Mouse (Mus musculus): Measurements from ENCODE around the gene Hhat. TPM values are rescaled to one million over a fixed set of nuclear protein-coding genes. Genes with fewer than 3 reads are reported as not detected.

Hhat gene
- polyA plus RNA-seq, 1 experiment from 2014 or later: 9.0 TPM

DNA sequence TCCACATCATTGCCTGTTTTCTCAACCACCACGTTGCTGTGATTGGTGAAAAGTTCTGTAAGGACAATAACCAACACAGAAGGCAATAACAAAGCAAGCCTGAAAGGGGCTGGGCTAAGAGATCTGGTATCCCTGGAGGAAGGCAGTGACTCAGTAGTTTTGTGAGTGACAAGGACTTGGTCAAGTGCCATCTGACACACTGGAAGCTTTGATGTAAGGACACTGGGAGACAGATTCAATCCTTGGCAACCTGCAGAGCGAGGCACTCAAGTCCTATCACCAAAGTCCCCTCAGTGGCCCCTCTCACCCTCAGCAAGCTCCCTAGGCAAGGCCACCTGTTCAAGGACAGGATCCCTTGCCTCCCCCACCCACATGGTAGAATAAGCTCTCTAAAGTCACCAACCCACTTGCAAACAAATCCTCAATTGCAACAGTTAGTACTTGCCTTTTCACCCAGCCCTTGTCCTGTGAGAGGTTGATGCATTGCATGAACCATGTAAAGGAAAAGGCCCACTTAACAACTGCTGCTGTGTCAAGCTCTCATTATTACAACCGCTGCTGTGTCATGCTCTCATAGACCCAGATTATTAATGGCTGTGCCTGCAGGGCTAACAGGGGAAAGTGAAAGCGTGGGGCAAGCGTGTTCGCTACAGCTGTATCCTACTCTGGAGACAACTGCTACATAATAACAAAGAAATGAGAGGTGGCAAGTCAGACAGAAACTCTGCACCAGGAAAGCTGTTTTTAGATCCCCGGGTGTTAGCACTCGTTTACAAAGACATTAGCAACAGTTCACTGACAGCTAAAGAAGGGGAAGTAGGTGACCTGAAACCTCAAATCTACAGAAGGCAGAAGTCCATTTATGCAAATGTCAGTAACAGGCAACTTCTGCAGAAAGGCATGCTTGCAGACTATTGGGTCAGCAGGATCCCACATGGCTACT is 18.1 kb downstream of the Hhat start:
- Histone ChIP-seq H3K36me3 (no peaks in the 10 kb centered on the region), H3K4me1 (peaks cover 22% of the 10 kb centered on the region), H3K27ac (no peak overlapping the region), H3K4me3 (no peak overlapping the region), H3K27me3 (no peaks in the 10 kb centered on the region), H3K9ac (no peak overlapping the region), H3K9me3 (no peaks in the 10 kb centered on the region), H3K4me2 (no peak overlapping the region)
- WGBS: 59% methylated on average over 8 of the region's 8 CpGs
- no peak for ATAC-seq (ENCODE audit: insufficient number of reproducible peaks, insufficient read depth, low FRiP score, low TSS enrichment, low read depth)

DNA sequence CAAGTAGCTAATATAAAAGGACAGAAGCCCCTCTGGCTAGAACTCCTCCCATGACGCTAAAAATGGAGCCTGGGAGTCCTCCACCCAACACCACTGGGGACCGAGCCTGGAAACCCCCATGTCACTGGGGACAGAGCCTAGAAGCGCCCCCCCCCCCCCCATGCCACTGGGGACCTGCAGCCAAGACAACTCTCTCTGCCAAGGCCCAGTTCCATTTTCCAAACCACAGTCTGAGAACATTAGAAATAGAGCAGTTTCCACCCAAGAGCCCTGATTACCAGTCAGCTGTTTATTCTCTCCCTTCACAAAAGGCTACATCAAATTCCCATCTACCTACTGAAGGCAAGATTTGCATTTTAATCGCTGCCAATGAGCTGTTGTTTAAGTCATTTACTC is 21.0 kb downstream of the Hhat start:
- WGBS: 58% methylated on average over 4 of the region's 4 CpGs
- Histone ChIP-seq H3K4me1 (0 out of 2 replicates have a peak, but pooled peaks cover 12% of the 10 kb centered on the region), H3K27ac (no peak overlapping the region), H3K9ac (no peak overlapping the region), H3K4me2 (no peak overlapping the region), H3K4me3 (no peak overlapping the region), H3K36me3 (no peaks in the 10 kb centered on the region), H3K27me3 (no peaks in the 10 kb centered on the region), H3K9me3 (no peaks in the 10 kb centered on the region)
- ATAC-seq (ENCODE audit: insufficient number of reproducible peaks, insufficient read depth, low FRiP score, low TSS enrichment, low read depth): no peak

DNA sequence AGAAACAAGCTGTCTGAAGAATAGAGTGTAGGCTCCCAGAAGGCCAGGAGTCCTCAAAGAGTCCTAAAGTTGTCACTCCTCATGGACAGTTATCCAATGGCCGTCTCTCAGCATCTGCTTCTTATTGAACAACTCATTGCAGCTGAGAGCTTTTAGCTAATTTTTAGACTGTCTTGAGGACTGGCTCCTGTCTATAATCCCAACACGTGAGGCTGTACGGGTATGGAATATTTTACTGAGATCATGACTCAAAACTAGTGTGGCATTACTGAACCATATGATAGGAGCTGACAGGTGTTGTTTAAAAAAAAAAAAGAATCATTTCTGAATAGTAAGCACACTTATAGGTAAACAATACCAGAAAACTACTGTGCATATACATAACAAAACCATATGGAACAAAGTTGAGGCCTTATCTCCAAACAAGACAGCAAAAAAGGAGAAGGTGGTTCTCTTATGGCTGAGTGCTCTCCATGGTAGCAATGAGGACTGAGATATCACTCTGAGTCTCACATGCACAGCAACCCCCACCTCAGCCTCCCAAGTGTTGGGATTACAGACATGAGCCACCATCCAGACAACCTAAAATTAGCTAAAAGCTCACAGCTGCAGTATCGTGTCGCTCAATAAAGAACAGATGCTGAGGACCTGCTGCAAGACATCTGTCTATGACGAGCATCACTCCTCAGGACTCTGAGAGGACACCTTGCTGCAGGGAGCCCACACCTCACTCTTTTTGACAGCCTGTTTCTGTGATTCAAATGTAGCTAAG is 21.6 kb downstream of the Hhat start:
- Histone ChIP-seq H3K4me1 (0 out of 2 replicates have a peak, but pooled peaks cover 12% of the 10 kb centered on the region), H3K9ac (no peak overlapping the region), H3K36me3 (no peaks in the 10 kb centered on the region), H3K27me3 (no peaks in the 10 kb centered on the region), H3K4me2 (no peak overlapping the region), H3K27ac (no peak overlapping the region), H3K9me3 (no peaks in the 10 kb centered on the region), H3K4me3 (no peak overlapping the region)
- ATAC-seq (ENCODE audit: insufficient number of reproducible peaks, insufficient read depth, low FRiP score, low TSS enrichment, low read depth): no peak
- 42% methylated on average over 6 of the region's 6 CpGs for WGBS

DNA sequence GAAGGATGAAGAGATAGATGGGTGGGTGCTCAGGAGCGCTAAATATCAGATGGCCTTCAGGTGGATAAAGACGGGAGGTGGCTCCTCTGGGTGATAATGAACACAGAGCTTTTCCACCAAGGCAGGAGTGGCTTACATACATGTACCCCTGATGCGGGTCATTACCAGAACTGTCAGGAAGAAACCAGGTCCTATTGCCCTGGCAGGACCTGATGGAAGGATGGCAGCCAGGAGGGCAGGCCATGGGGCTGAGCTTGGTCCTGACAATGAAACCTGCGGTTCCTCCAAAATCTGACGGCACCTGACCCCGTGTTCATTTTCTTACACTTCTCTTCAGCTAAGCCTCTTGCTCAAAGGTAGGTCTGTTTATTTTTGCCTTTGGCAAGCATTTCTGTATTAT is 24.8 kb downstream of the Hhat start:
- H3K4me1 ChIP-seq: 0 out of 2 replicates have a peak, but pooled peaks cover 8% of the 10 kb centered on the region
- no peak overlapping the region for H3K9ac ChIP-seq
- WGBS: 71% methylated on average over 6 of the region's 6 CpGs
- H3K36me3 ChIP-seq: no peaks in the 10 kb centered on the region
- no peak overlapping the region for H3K27ac ChIP-seq
- H3K9me3 ChIP-seq: no peaks in the 10 kb centered on the region
- no peak overlapping the region for H3K4me2 ChIP-seq
- ATAC-seq (ENCODE audit: insufficient number of reproducible peaks, insufficient read depth, low FRiP score, low TSS enrichment, low read depth): no peak
- no peak overlapping the region for H3K4me3 ChIP-seq
- H3K27me3 ChIP-seq: no peaks in the 10 kb centered on the region

DNA sequence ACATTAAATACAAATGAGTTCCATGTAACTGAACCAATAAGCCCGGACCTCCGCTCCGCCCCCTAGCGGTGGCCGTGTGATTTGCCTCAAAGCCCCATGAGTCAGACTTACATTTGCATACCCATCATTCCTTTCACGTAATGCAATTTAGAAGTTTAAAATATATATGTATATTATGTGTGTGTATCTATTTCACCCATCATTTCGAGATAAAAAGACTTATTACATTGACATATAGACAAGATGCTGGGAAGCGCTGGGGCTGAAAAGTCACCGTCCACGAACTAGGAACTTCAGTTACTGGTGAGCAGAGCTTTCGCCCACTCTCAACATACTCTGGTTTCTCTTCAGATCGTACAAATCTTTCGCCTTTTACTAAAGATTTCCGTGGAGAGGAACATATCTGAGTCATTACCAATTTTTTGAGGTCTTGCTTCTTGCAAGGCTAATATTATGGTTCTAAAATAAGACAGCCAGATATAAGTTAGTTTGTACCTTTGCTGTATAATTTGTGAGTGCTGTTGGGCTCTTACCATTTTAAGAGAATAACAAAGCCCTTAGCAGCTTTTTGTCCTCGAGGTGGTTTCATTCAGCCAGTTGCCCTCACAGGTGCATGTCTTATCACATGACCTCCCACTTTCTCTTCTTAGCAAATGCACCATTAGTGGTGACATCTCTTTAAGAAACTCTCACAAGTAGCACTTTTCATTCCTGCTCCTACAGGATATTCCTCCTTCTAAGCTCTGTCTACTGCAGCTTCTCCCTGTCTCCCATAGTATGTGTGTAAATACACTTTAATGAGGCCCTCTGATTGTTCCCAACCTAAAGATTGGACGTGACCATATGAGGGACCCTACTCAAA is 25.6 kb downstream of the Hhat start:
- H3K4me3 ChIP-seq: no peak overlapping the region
- no peak overlapping the region for H3K4me2 ChIP-seq
- WGBS: 8% methylated on average over 16 of the region's 16 CpGs
- no peak overlapping the region for H3K9ac ChIP-seq
- no peaks in the 10 kb centered on the region for H3K36me3 ChIP-seq
- 0 out of 2 replicates have a peak, but pooled peaks cover 8% of the 10 kb centered on the region for H3K4me1 ChIP-seq
- ATAC-seq (ENCODE audit: insufficient number of reproducible peaks, insufficient read depth, low FRiP score, low TSS enrichment, low read depth): no peak
- no peak overlapping the region for H3K27ac ChIP-seq
- H3K9me3 ChIP-seq: no peaks in the 10 kb centered on the region
- no peaks in the 10 kb centered on the region for H3K27me3 ChIP-seq

DNA sequence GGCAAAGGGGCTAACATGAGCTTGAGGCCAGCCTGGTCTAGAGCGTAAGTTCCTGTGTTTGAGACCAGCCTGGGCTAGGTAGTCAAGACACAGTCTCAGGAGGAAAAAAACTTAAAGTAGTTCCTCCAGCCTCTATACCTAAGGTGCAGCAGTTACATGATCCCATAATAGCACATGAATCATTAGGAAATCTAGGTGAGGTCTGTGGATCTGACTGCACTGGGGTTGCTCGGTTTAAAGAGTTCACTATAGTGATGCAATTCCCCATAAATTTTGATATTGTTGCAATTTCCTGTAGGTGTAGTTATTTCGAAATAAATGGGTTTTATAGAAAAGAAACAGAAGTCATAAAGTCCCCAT is 26.2 kb downstream of the Hhat start:
- no peaks in the 10 kb centered on the region for H3K27me3 ChIP-seq
- H3K4me1 ChIP-seq: 0 out of 2 replicates have a peak, but pooled peaks cover 4% of the 10 kb centered on the region
- no peaks in the 10 kb centered on the region for H3K9me3 ChIP-seq
- H3K9ac ChIP-seq: no peak overlapping the region
- WGBS: 61% methylated on average over 3 of the region's 3 CpGs
- H3K4me2 ChIP-seq: no peak overlapping the region
- H3K36me3 ChIP-seq: 0 out of 2 replicates have a peak, but pooled peaks cover 2% of the 10 kb centered on the region
- no peak overlapping the region for H3K27ac ChIP-seq
- no peak overlapping the region for H3K4me3 ChIP-seq
- ATAC-seq (ENCODE audit: insufficient number of reproducible peaks, insufficient read depth, low FRiP score, low TSS enrichment, low read depth): no peak

DNA sequence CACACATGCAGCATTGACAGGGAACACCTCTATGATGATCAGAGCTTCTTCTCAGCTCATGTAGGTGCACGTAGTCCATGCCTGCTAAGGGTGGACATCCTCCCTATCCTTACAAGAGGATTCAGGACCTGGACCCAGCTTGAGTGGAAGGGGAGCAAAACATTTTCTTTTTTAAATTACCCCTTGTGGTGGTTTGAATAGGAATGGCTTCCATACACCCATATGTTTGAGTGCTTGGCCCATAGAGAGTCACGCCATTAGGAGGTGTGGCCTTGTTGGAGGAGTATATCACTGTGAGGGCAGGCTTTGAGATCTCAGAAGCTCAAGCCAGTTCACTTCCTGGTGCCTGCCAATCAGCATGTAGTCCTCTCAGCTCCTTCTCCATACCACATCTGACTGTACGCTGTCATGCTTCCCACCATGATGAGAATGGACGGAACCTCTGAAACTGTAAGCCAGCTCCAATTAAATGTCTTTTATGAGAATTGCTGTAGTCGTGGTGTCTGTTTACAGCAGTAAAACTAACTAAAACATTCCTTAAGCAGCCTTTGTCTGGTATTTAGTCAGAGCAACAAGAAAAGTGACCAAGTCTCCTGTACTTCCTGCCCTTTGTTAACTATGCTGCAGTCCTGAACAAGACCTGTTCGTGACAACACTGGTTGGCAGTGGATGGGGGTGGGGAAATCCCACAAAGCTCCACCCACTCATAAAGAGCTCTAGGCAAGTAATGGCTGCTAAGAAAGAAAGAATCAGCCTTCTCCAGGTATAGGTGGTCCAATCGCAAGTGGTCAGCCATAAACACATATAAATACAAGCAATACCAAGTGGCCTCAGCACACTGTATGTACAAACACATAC is 28.4 kb downstream of the Hhat start:
- Histone ChIP-seq H3K4me1 (no peaks in the 10 kb centered on the region), H3K9ac (no peak overlapping the region), H3K27ac (no peak overlapping the region), H3K36me3 (peaks cover 2% of the 10 kb centered on the region; the same call in 1 of the 2 replicates), H3K4me3 (no peak overlapping the region), H3K27me3 (no peaks in the 10 kb centered on the region), H3K9me3 (no peaks in the 10 kb centered on the region), H3K4me2 (no peak overlapping the region)
- no peak for ATAC-seq (ENCODE audit: insufficient number of reproducible peaks, insufficient read depth, low FRiP score, low TSS enrichment, low read depth)
- WGBS: 69% methylated on average over 7 of the region's 7 CpGs

DNA sequence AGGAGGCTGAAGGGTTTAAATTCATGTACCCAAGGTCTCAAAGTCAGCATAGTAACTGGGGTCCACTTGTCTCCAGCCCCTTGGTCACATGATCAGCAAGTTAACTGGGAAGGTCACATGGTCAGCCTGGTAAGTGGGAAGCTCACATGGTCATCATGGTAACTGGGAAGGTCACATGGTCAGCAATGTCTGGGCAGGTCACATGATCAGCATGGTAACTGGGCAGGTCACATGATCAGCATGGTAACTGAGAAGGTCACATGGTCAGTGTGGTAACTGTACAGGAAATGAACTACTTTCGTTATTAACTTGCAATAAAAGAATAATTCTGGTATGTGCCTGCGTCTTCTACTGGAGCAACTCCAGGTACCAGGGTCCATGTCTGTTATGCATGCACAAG is 29.1 kb downstream of the Hhat start:
- Histone ChIP-seq H3K36me3 (peaks cover 2% of the 10 kb centered on the region; the same call in 1 of the 2 replicates), H3K27me3 (no peaks in the 10 kb centered on the region), H3K9me3 (no peaks in the 10 kb centered on the region), H3K4me1 (no peaks in the 10 kb centered on the region), H3K9ac (no peak overlapping the region), H3K4me2 (no peak overlapping the region), H3K27ac (no peak overlapping the region), H3K4me3 (no peak overlapping the region)
- no peak for ATAC-seq (ENCODE audit: insufficient number of reproducible peaks, insufficient read depth, low FRiP score, low TSS enrichment, low read depth)
- 95% methylated on average over 2 of the region's 2 CpGs for WGBS

DNA sequence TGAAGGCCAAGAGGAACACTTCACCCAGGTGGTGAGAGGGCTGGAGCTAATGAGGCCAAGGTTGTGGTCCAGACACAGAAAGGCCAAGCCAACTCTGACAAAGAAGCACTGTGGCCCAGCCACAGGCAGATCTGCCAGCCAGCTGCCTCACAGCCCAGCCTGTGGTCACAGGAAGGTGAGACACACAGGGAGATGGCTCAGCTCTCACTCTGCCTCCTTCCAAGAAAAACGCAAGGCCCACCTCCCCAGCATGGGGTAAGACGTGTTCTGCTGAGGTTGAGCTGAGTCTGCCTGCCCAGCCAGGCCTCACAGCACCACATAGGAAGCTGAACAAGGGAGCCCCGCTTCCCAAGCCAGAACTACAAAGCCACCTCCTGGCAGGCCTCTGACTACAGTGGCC is 34.5 kb downstream of the Hhat start:
- ATAC-seq (ENCODE audit: insufficient number of reproducible peaks, insufficient read depth, low FRiP score, low TSS enrichment, low read depth): no peak
- 0 out of 2 replicates have a peak overlapping the region, but pooled peaks have one; percentile 36 for H3K9ac ChIP-seq
- WGBS: 56% methylated on average over 3 of the region's 3 CpGs

DNA sequence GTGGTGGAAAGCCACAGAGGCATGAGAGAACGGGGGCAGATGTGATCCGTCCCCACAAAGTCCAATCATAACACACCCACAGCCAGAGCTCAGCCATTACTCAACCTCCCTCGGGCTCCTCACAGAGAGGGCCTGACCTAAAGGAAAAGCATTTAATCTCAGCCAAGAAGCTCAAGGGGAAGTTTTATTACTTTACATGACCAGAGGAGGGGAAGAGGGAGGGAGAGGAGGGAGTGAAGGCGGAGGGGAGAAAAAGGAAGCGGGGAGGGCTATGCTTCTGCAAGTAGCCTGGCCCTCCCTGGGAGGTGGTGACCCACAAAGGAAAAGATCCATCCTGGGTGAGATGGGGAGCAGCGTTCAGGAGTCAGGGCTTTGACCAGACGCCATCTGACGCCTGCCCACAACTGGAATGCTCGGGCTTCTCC is 35.0 kb downstream of the Hhat start:
- no peaks in the 10 kb centered on the region for H3K27me3 ChIP-seq
- peaks cover 2% of the 10 kb centered on the region; the same call in 1 of the 2 replicates for H3K36me3 ChIP-seq
- peak overlapping the region; percentile 72 for H3K27ac ChIP-seq
- H3K9me3 ChIP-seq: no peaks in the 10 kb centered on the region
- H3K4me1 ChIP-seq: peaks cover 18% of the 10 kb centered on the region
- ATAC-seq (ENCODE audit: insufficient number of reproducible peaks, insufficient read depth, low FRiP score, low TSS enrichment, low read depth): no peak
- H3K4me2 ChIP-seq: no peak overlapping the region
- WGBS: 65% methylated on average over 9 of the region's 9 CpGs
- H3K4me3 ChIP-seq: no peak overlapping the region
- no peak overlapping the region for H3K9ac ChIP-seq

More for the DNA sequence above, 34.5 kb downstream of the Hhat start:
- H3K4me2 ChIP-seq: no peak overlapping the region
- peaks cover 2% of the 10 kb centered on the region; the same call in 1 of the 2 replicates for H3K36me3 ChIP-seq
- H3K4me3 ChIP-seq: no peak overlapping the region
- peaks cover 15% of the 10 kb centered on the region for H3K4me1 ChIP-seq
- H3K27me3 ChIP-seq: no peaks in the 10 kb centered on the region
- no peaks in the 10 kb centered on the region for H3K9me3 ChIP-seq
- peak overlapping the region; percentile 72 for H3K27ac ChIP-seq
